Mouse (Mus musculus) olfactory bulb, adult 2 months (tissue): ENCODE results near the gene Akt1.

ENCODE experiments used
- CTCF ChIP-seq: fragments of 200-500 bp; IDR thresholded peaks from 2 replicates; pipeline ENCODE4 v1.5.1; 2012; ENCODE audit warnings: low read depth, mild to moderate bottlenecking, low read length, moderate library complexity; ENCODE audit not compliant: insufficient read depth
- POLR2A ChIP-seq: fragments of 200-500 bp; IDR thresholded peaks from 2 replicates; pipeline ENCODE4 v1.6.1; 2012; ENCODE audit warnings: mild to moderate bottlenecking, low read depth, low read length, moderate library complexity; ENCODE audit not compliant: insufficient read depth

GRCm38 (mm10) chr12:112724077-112724805 lies 49.6 kb upstream of the Akt1 start:
- no peak for TF ChIP-seq POLR2A
- peak; percentile 54 for TF ChIP-seq CTCF
